Mouse (Mus musculus): ENCODE measurements around the gene Aurkaip1.

The Aurkaip1 gene

DNA sequence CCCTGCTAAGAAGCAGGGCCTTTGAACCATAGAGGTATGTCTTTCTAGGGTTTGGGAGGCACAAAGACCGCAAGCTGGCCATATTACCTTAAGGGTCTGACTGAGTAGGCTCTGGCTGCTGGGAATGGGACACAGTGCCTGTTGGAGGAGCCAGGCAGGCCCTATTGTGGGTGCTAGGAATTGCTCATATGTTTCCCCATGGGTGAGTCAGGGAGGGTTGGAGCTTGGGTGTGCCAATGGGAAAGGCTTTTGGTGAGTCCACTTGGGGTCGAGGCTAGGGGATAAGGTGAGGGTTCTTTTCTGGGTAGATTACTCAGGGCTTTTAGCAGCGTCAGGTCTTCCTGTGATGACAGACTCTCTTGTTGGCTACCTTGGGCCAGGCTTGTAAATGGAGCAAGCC is 20.3 kb downstream of the Aurkaip1 start:
- DNase-seq (ENCODE audit: low read depth, low spot score), result no peak

DNA sequence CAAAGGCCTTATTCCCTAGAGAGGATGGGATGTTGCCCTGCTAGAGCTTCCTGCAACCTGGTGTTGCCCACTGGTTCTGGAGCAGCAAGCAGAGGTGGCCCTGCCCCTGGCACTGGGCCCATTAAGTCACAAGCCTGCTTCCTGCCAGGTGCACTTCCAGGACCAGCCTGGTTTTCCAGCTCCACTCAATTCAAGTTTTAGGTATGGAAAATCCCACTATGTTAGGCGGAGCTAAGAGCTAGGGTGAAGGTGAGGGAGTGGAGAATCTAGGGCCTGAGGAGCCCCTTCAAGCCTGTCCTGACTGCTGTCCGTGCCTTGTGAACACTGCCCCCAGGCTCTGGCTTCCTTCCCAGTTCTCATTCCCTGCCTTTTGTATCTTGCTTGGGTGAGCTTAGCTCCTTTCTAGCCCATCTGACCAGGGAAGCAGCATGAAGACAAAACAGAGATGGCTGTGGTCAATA is 20.9 kb downstream of the Aurkaip1 start:
- DNase-seq (ENCODE audit: low read depth, low spot score), result no peak

DNA sequence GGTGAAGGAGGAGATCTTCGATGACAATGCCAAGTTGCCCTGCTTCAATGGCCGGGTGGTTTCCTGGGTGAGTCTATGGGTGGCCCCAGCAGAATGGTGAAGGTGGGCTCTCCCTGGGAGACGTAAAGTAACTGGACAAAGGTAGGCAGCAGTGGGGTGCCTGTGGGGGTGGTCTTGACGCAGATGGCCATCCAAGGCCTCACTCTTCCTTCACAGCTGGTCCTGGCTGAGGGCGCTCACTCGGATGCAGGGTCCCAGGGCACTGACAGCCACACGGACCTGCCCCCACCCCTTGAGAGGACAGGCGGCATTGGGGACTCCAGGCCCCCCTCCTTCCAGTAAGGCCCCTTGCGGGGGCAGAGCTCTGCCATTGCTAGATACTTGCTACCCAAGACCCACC is 22.3 kb downstream of the Aurkaip1 start:
- no peak for DNase-seq (ENCODE audit: low read depth, low spot score)

DNA sequence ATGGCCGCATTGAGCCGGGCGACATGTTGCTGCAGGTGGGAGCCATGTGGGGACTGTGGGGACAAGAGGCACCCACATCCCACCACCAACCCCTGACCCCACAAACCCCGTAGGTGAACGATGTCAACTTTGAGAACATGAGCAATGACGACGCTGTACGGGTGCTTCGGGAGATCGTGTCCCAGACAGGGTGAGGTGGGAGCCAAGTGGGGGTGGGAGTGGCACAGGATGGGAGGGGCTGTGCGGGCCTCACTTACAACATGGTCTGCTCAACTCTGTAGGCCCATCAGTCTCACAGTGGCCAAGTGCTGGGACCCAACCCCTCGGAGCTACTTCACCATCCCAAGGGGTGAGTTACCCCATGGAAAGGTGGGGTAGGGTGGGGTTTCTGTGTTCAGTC is 23.9 kb downstream of the Aurkaip1 start:
- no peak for DNase-seq (ENCODE audit: low read depth, low spot score)

DNA sequence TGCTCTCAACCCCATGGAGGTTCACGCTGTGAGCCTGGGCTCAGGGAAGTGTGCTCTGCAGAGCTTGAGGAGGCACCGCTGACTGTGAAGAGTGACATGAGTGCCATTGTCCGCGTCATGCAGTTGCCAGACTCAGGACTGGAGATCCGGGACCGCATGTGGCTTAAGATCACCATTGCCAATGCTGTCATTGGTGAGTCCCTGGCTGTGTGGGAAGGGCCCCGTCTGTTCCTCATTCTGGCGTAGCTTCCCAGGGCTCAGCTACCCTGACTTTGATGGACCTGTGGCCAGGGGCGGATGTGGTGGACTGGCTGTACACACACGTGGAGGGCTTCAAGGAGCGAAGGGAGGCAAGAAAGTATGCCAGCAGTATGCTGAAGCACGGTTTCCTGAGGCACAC is 25.0 kb downstream of the Aurkaip1 start:
- no peak for DNase-seq (ENCODE audit: low read depth, low spot score)

DNA sequence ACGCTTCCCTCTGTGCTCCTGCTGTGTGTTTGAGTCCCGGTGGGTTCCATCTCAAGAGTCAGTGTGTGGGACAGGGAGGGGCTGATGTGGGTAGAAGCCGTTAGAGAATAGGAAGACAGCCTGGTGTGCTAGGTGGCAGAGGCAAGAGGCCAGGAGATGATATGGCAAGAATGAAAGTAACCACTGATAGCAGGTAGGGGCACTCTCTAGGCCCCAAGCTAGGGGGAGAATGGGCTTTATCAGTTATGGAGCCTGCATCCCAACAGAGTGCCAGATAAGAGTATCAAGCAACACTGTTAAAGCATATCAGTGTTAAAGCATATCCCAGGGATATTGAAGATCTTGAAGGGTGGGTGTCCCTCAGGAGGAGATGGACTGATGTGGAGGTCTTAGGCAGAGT is 25.8 kb downstream of the Aurkaip1 start:
- DNase-seq (ENCODE audit: low read depth, low spot score), result no peak

DNA sequence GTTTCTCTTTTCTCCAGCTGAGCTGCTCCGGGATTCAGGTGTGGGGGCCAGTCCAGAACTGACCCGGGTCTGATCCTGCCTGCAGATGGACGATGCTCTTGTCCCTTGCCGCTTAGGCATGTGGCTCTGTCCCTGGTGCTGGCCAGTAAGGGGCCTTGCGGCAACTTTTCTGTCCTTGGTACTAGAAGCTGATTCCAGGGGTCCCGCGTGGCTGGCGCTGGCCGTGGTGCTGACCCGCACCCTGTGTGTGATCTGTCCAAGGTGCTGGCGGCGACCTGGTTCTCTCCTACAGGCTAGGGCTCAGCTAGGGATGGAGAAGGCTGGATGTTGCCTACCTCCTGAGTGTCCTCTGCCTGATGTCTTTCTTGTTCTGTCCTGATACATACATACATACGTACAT is 28.2 kb downstream of the Aurkaip1 start:
- DNase-seq (ENCODE audit: low read depth, low spot score), result no peak

DNA sequence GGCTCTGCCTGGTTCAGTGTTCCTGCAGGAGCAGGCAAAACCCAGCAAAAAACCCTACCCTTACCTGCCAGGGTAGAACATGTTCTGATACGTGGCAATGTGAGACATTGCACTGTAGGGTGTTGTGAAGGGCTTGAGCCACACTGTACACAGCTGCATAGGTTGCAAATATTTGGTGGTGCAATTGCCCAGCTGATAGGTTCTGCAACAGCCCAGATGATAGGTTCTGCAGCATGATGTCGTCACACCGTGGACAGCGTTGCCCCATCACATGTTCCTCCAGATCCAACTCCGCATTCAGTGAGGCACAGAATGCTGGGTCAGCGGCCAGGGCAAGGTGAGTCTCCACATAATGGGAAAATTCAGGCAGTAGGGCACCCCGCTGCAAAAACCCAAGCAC is 30.7 kb downstream of the Aurkaip1 start:
- no peak for DNase-seq (ENCODE audit: low read depth, low spot score)

DNA sequence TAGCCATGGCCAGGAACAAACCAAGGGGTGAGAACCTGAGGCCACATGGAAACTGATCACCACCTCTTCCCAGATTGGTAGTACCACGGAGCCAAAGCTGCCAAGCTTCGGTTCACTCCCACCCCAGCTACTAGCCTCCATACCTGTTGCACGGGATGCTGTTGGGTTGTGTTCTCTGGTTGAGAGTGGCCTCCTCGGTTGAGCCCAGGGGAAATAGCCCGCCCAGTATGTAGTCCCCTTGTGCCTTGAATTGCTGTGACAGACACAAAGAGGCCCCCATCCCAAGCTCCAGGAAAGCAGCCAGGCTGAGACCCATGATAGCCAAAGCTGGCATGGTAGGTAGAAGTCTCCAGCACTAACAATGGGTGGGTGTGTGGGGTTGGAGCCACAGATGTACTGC is 31.9 kb downstream of the Aurkaip1 start, which contains the start of gene Tas1r3:
Tas1r3 (minus strand) TSS at position 362 of the 400 bp plus-strand sequence.
- no peak for DNase-seq (ENCODE audit: low read depth, low spot score)

DNA sequence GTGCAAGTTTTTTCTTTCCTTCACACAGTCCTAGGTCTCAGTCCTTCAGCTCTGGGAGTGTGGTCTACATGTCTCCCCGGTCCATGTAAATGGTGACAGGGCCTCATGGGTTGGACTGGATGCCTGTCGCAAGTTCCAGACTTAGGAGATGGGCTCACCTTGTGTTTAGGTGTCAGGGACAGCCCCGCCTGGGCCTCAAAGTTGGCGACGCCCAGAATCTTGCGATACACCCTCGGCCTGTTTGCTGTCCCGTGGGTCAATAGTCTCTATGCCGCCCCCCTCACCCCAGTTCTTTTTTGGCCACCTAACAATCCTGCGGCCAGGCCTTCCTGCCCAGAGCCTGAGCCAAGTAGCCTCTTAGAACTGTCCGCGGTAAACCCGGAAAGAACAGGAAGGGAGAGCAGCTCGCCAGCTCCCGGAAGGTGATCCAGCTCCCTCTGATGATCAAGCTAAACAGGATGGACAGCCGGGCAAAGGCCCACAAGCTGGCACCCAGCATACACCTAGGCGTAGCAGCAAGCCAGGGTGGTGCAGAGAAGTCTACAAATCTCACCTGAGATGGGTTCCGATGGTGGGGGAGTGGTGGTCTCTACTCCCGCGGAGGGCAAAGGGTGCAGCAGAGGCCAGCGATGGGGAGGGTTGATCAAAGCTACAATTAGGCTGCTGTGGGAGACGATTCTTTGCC is 37.7 kb downstream of the Aurkaip1 start:
- no peak for DNase-seq (ENCODE audit: low read depth, low spot score)

DNA sequence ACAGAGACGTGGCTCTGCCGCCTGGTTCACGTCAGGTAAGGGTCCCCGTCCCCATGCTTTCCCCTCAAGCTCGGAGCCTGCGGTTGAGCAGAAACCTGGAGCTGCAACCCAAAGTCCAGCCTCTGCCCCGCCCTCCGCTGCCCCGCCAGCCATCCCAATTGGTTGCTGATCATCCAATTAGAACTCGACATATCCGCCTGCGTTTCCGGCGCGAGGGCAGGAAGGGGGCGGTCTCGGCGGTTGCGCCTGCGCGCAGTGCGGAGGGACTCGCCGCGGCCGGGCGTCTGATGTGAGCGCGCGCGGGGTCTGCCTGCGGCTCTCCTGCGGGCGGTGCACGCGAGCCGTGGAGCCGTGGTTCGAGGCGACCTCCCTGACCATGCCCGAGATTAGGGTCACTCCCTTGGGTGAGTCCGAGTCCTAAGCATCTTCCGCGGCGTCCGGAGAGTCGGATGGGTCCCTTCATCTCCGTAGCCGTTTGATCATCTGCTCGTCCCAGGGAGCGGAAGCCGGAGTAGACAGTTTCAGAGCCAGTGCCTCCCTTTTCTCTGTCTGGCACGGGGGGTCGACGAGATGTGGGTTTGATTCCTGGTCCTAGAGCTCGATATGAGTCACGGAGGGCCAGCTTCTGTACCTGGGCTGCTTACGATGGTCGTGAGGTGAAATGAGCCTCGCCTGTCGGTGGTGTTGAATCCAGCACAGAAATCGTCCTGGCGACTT is 38.4 kb downstream of the Aurkaip1 start, which contains the start of the genes Cptp and Ints11:
Cptp (minus strand) TSS at position 124 of the 717 bp plus-strand sequence.
Ints11 (plus strand) TSS at position 230 of the 717 bp plus-strand sequence.
- peak; percentile 90 for DNase-seq (ENCODE audit: low read depth, low spot score)

DNA sequence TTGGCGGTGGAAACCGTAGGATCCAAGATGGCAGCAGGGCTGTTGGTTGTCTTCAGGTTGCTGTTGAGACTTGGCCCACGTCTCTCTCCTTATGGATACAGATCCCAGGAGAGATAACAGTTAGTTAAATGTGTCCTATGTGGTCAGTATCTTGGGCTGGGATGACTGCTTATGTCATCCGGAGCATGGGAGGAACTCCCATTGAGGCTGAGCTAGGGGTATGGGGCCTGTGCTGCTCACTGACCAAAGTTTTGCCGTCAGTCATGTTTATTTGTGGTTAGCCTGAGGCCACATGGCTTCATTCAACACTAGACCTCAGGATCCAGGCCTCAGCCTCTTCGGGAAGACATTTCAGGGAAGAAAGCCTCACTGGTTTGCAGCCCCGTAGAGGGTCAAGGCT is 40.3 kb downstream of the Aurkaip1 start:
- DNase-seq (ENCODE audit: low read depth, low spot score), result no peak

Data from brain, embryonic 18.5 days (tissue).